In genomic region chr7:28386877-28387276, GRCm38 (mm10) we compare ENCODE assay signal across 8 mouse cellular contexts. TPM values are rescaled to one million over a fixed set of nuclear protein-coding genes. Genes with fewer than 3 reads are reported as not detected.
DNase-seq lines count a peak whose midpoint lies in the region; ATAC-seq and TF ChIP-seq lines count a peak whose summit lies in the region.
"Not testable (repeated sequence)": the region's sequence is repeated elsewhere in the genome, so short reads cannot be mapped to it uniquely, and the experiment has no call there.

No protein-coding gene starts in this region.

- not testable (repeated sequence) for TF ChIP-seq CTCF in CH12.LX (conservative IDR thresholded peaks at IDR 0.05 in 1 of 2, IDR thresholded peaks at IDR 0.05 in 1 of 2; ENCODE audit: low read depth in 2 of 2, low read length in 2 of 2); kidney, postnatal 0 days (IDR thresholded peaks at IDR 0.05; ENCODE audit: low read depth)

- H3K9me3 ChIP-seq in CH12.LX (replicated peaks; ENCODE audit: low read length); kidney, embryonic 14.5 days (ENCODE audit: control insufficient read depth, low read length); kidney, postnatal 0 days (replicated peaks; ENCODE audit: low read length); liver, embryonic 11.5 days (ENCODE audit: control insufficient read depth, low read length); neural tube, embryonic 12.5 days: not testable (repeated sequence)

- not testable (repeated sequence) for DNase-seq in CH12.LX (ENCODE audit: extremely low read depth); kidney, postnatal 0 days (ENCODE audit: low spot score); liver, embryonic 11.5 days (ENCODE audit: low spot score)
- peak; percentile 94 for DNase-seq in heart, adult 11 months
- DNase-seq in splenic B cell, adult 2 months (ENCODE audit: low read depth, low spot score), result peak; percentile 15

- 0 out of 2 replicates have a peak, but pooled peaks have one; percentile 4 for ATAC-seq in erythroid progenitor cell, adult 5-6 weeks (replicated peaks; ENCODE audit: low FRiP score, poor library complexity, severe bottlenecking)
- ATAC-seq in kidney, embryonic 14.5 days (ENCODE audit: low FRiP score, low TSS enrichment), result peak; percentile 14
- ATAC-seq in kidney, postnatal 0 days (replicated peaks; ENCODE audit: low FRiP score, low read depth), result peak; percentile 4; the same call in 1 of the 2 replicates
- ATAC-seq in liver, embryonic 11.5 days (replicated peaks; ENCODE audit: low FRiP score), result 0 out of 2 replicates have a peak, but pooled peaks have one; percentile 2
- ATAC-seq in neural tube, embryonic 12.5 days (ENCODE audit: low FRiP score, low read depth), result 0 out of 2 replicates have a peak, but pooled peaks have one; percentile 17

- not testable (repeated sequence) for TF ChIP-seq POLR2A in CH12.LX (IDR thresholded peaks at IDR 0.05; ENCODE audit: low read depth, low read length)

- not testable (repeated sequence) for TF ChIP-seq RAD21 in CH12.LX (IDR thresholded peaks at IDR 0.05; ENCODE audit: low read depth, low read length)

- peaks cover 35 to 54% of the 10 kb centered on the region in 2 experiments for H3K4me1 ChIP-seq in CH12.LX (ENCODE audit: control insufficient read depth in 1 of 2, insufficient read depth in 2 of 2)
- H3K4me1 ChIP-seq in kidney, embryonic 14.5 days (ENCODE audit: control insufficient read depth, insufficient read depth, low read length), result peaks cover 19% of the 10 kb centered on the region
- peaks cover 19% of the 10 kb centered on the region for H3K4me1 ChIP-seq in kidney, postnatal 0 days (replicated peaks; ENCODE audit: insufficient read depth, low read length)
- peaks cover 23% of the 10 kb centered on the region for H3K4me1 ChIP-seq in liver, embryonic 11.5 days (replicated peaks; ENCODE audit: control insufficient read depth, insufficient read depth, low read length)
- H3K4me1 ChIP-seq in neural tube, embryonic 12.5 days, result peaks cover 19% of the 10 kb centered on the region

- not testable (repeated sequence) for H3K9ac ChIP-seq in CH12.LX (ENCODE audit: insufficient read depth, low read depth); kidney, embryonic 14.5 days (ENCODE audit: low read depth, low read length); kidney, postnatal 0 days (ENCODE audit: low read depth, low read length); liver, embryonic 11.5 days (ENCODE audit: low read depth, low read length); neural tube, embryonic 12.5 days

- H3K79me2 ChIP-seq in CH12.LX (replicated peaks; ENCODE audit: control insufficient read depth, extremely low read depth, insufficient read depth, poor library complexity, severe bottlenecking), result not testable (repeated sequence)

- H3K27me3 ChIP-seq in CH12.LX (replicated peaks); kidney, embryonic 14.5 days (ENCODE audit: control insufficient read depth, insufficient read depth, low read length); kidney, postnatal 0 days (ENCODE audit: insufficient read depth, low read length); liver, embryonic 11.5 days (replicated peaks; ENCODE audit: control insufficient read depth, insufficient read depth, low read length); neural tube, embryonic 12.5 days (replicated peaks); splenic B cell, adult 2 months (ENCODE audit: control insufficient read depth, insufficient read depth, low read length, poor library complexity, severe bottlenecking): not testable (repeated sequence)

- 83% methylated on average over 6 of the region's 6 CpGs for WGBS in kidney, embryonic 14.5 days
- 74% methylated on average over 6 of the region's 6 CpGs for WGBS in kidney, postnatal 0 days
- 78% methylated on average over 6 of the region's 6 CpGs for WGBS in liver, embryonic 11.5 days
- WGBS in neural tube, embryonic 12.5 days, result 87% methylated on average over 6 of the region's 6 CpGs

- H3K4me3 ChIP-seq in CH12.LX (replicated peaks in 1 of 3; ENCODE audit: low read depth in 2 of 3, low read length in 2 of 3, poor library complexity in 1 of 3); kidney, embryonic 14.5 days (ENCODE audit: low read length); kidney, postnatal 0 days (replicated peaks; ENCODE audit: low read depth, low read length); liver, embryonic 11.5 days (ENCODE audit: low read depth, low read length); neural tube, embryonic 12.5 days: not testable (repeated sequence)

- H3K27ac ChIP-seq in CH12.LX (ENCODE audit: insufficient read depth, low read depth), result 0 out of 2 replicates have a peak overlapping the region, but pooled peaks have one; percentile 13
- H3K27ac ChIP-seq in kidney, embryonic 14.5 days (ENCODE audit: low read depth, low read length); kidney, postnatal 0 days; liver, embryonic 11.5 days (ENCODE audit: low read depth, low read length); neural tube, embryonic 12.5 days: not testable (repeated sequence)

- TF ChIP-seq EP300 in CH12.LX (IDR thresholded peaks at IDR 0.05; ENCODE audit: low read length), result not testable (repeated sequence)

- dilution Hi-C loops in CH12.LX (cut with MboI; ENCODE audit: extremely low pct_ligation_motif_present, extremely low pct_unique_long_range_greater_than_20kb, low sequenced_read_pairs), result not testable (repeated sequence)

- not testable (repeated sequence) for H3K4me2 ChIP-seq in CH12.LX (ENCODE audit: insufficient read depth, low read depth, poor library complexity, severe bottlenecking); kidney, embryonic 14.5 days (replicated peaks; ENCODE audit: low read depth, low read length); kidney, postnatal 0 days (ENCODE audit: low read length); liver, embryonic 11.5 days; neural tube, embryonic 12.5 days (replicated peaks)

- in situ Hi-C loops in CH12.LX (cut with MboI; ENCODE audit: low pct_ligation_motif_present, low pct_unique_long_range_greater_than_20kb, low sequenced_read_pairs), result not testable (repeated sequence)

- peaks cover 29 to 50% of the 10 kb centered on the region in 2 experiments for H3K36me3 ChIP-seq in CH12.LX (replicated peaks in 1 of 2; ENCODE audit: control insufficient read depth in 1 of 2, insufficient read depth in 1 of 2, low read length in 1 of 2)
- H3K36me3 ChIP-seq in kidney, embryonic 14.5 days (ENCODE audit: control insufficient read depth, insufficient read depth, low read length), result peaks cover 38% of the 10 kb centered on the region
- H3K36me3 ChIP-seq in kidney, postnatal 0 days (ENCODE audit: insufficient read depth, low read length), result peaks cover 19% of the 10 kb centered on the region; the same call in 1 of the 2 replicates
- H3K36me3 ChIP-seq in liver, embryonic 11.5 days (ENCODE audit: control insufficient read depth, insufficient read depth, low read length), result peaks cover 19% of the 10 kb centered on the region
- H3K36me3 ChIP-seq in neural tube, embryonic 12.5 days, result peaks cover 46% of the 10 kb centered on the region
- H3K36me3 ChIP-seq in splenic B cell, adult 2 months (ENCODE audit: control insufficient read depth, insufficient read depth, low read length, poor library complexity, severe bottlenecking), result not testable (repeated sequence)

RNA-seq across cellular contexts. Expression of gene Med29, which starts 5.6 kb away (rescaled TPM):
- total RNA-seq in CH12.LX (2012; rRNA removed) (23.5 and 27.8 TPM in 2 replicates), CH12.LX (2014; rRNA removed) (19.4 and 19.8 TPM in 2 replicates)
- 25.4 and 26.9 TPM in 2 replicates for polyA plus RNA-seq in CH12.LX (2012; ENCODE audit: insufficient read length, low read depth)
- total RNA-seq in erythroid progenitor cell, adult 5-6 weeks (2015; ENCODE audit: low replicate concordance), result 0.84 and 13.0 TPM in 2 replicates
- total RNA-seq in erythroid progenitor cell, adult 5-6 weeks (2017; ENCODE audit: low replicate concordance), result 2.6 and 4.4 TPM in 2 replicates
- 54.5 and 68.8 TPM in 2 replicates for polyA plus RNA-seq in kidney, embryonic 14.5 days (2014; fragmentation: Nextera tagmentation; extraction: Ambion mirVana)
- polyA plus RNA-seq in kidney, postnatal 0 days (2015; fragmentation: Nextera tagmentation; extraction: Ambion mirVana), result 44.6 and 47.8 TPM in 2 replicates
- 44.7 and 45.7 TPM in 2 replicates for polyA plus RNA-seq in liver, embryonic 11.5 days (2014; fragmentation: Nextera tagmentation; extraction: Ambion mirVana)
- 42.9 and 43.9 TPM in 2 replicates for polyA plus RNA-seq in neural tube, embryonic 12.5 days (2016; fragmentation: Nextera tagmentation; extraction: Ambion mirVana)

RNA-seq across cellular contexts. Expression of gene Paf1, which starts 5.9 kb away (rescaled TPM):
- 45.9 and 71.0 TPM in 2 replicates for total RNA-seq in CH12.LX (2012; rRNA removed)
- total RNA-seq in CH12.LX (2014; rRNA removed), result 42.2 and 57.8 TPM in 2 replicates
- 105 and 151 TPM in 2 replicates for polyA plus RNA-seq in CH12.LX (2012; ENCODE audit: insufficient read length, low read depth)
- total RNA-seq in erythroid progenitor cell, adult 5-6 weeks (2015; ENCODE audit: low replicate concordance), result 21.4 and 56.6 TPM in 2 replicates
- 32.5 and 42.5 TPM in 2 replicates for total RNA-seq in erythroid progenitor cell, adult 5-6 weeks (2017; ENCODE audit: low replicate concordance)
- 68.4 and 82.1 TPM in 2 replicates for polyA plus RNA-seq in kidney, embryonic 14.5 days (2014; fragmentation: Nextera tagmentation; extraction: Ambion mirVana)
- 60.2 and 70.3 TPM in 2 replicates for polyA plus RNA-seq in kidney, postnatal 0 days (2015; fragmentation: Nextera tagmentation; extraction: Ambion mirVana)
- polyA plus RNA-seq in liver, embryonic 11.5 days (2014; fragmentation: Nextera tagmentation; extraction: Ambion mirVana), result 56.1 and 58.6 TPM in 2 replicates
- 85.3 and 87.8 TPM in 2 replicates for polyA plus RNA-seq in neural tube, embryonic 12.5 days (2016; fragmentation: Nextera tagmentation; extraction: Ambion mirVana)

RNA-seq across cellular contexts. Expression of gene Zfp36, which starts 6.8 kb away (rescaled TPM):
- 2.8 and 3.5 TPM in 2 replicates for total RNA-seq in CH12.LX (2012; rRNA removed)
- 1.1 and 1.9 TPM in 2 replicates for total RNA-seq in CH12.LX (2014; rRNA removed)
- 8.9 and 9.9 TPM in 2 replicates for polyA plus RNA-seq in CH12.LX (2012; ENCODE audit: insufficient read length, low read depth)
- 39.8 and 50.5 TPM in 2 replicates for total RNA-seq in erythroid progenitor cell, adult 5-6 weeks (2015; ENCODE audit: low replicate concordance)
- 3.9 and 6.4 TPM in 2 replicates for total RNA-seq in erythroid progenitor cell, adult 5-6 weeks (2017; ENCODE audit: low replicate concordance)
- polyA plus RNA-seq in kidney, embryonic 14.5 days (2014; fragmentation: Nextera tagmentation; extraction: Ambion mirVana), result 8.3 and 10.7 TPM in 2 replicates
- 18.6 and 19.6 TPM in 2 replicates for polyA plus RNA-seq in kidney, postnatal 0 days (2015; fragmentation: Nextera tagmentation; extraction: Ambion mirVana)
- polyA plus RNA-seq in liver, embryonic 11.5 days (2014; fragmentation: Nextera tagmentation; extraction: Ambion mirVana), result 9.9 and 10.2 TPM in 2 replicates
- polyA plus RNA-seq in neural tube, embryonic 12.5 days (2016; fragmentation: Nextera tagmentation; extraction: Ambion mirVana), result 5.6 and 6.5 TPM in 2 replicates

RNA-seq across cellular contexts. Expression of gene Plekhg2, which starts 14.5 kb away (rescaled TPM):
- total RNA-seq in CH12.LX (2012; rRNA removed) (3.3 and 4.7 TPM in 2 replicates), CH12.LX (2014; rRNA removed) (0.39 and 0.43 TPM in 2 replicates)
- 5.2 and 5.5 TPM in 2 replicates for polyA plus RNA-seq in CH12.LX (2012; ENCODE audit: insufficient read length, low read depth)
- 2.1 and 5.8 TPM in 2 replicates for total RNA-seq in erythroid progenitor cell, adult 5-6 weeks (2015; ENCODE audit: low replicate concordance)
- 1.0 and 3.1 TPM in 2 replicates for total RNA-seq in erythroid progenitor cell, adult 5-6 weeks (2017; ENCODE audit: low replicate concordance)
- 52.4 and 70.8 TPM in 2 replicates for polyA plus RNA-seq in kidney, embryonic 14.5 days (2014; fragmentation: Nextera tagmentation; extraction: Ambion mirVana)
- 29.9 and 33.3 TPM in 2 replicates for polyA plus RNA-seq in kidney, postnatal 0 days (2015; fragmentation: Nextera tagmentation; extraction: Ambion mirVana)
- polyA plus RNA-seq in liver, embryonic 11.5 days (2014; fragmentation: Nextera tagmentation; extraction: Ambion mirVana), result 29.2 and 34.4 TPM in 2 replicates
- polyA plus RNA-seq in neural tube, embryonic 12.5 days (2016; fragmentation: Nextera tagmentation; extraction: Ambion mirVana), result 58.9 and 63.3 TPM in 2 replicates

RNA-seq across cellular contexts. Expression of gene Rps16, which starts 36.4 kb away (rescaled TPM):
- total RNA-seq in CH12.LX (2012; rRNA removed) (1,915 and 2,040 TPM in 2 replicates), CH12.LX (2014; rRNA removed) (42.7 and 66.7 TPM in 2 replicates)
- 1,205 and 1,254 TPM in 2 replicates for polyA plus RNA-seq in CH12.LX (2012; ENCODE audit: insufficient read length, low read depth)
- 892 and 1,114 TPM in 2 replicates for total RNA-seq in erythroid progenitor cell, adult 5-6 weeks (2015; ENCODE audit: low replicate concordance)
- total RNA-seq in erythroid progenitor cell, adult 5-6 weeks (2017; ENCODE audit: low replicate concordance), result 132 and 239 TPM in 2 replicates
- polyA plus RNA-seq in kidney, embryonic 14.5 days (2014; fragmentation: Nextera tagmentation; extraction: Ambion mirVana), result 1,287 and 1,567 TPM in 2 replicates
- 1,088 and 1,198 TPM in 2 replicates for polyA plus RNA-seq in kidney, postnatal 0 days (2015; fragmentation: Nextera tagmentation; extraction: Ambion mirVana)
- polyA plus RNA-seq in liver, embryonic 11.5 days (2014; fragmentation: Nextera tagmentation; extraction: Ambion mirVana), result 1,377 and 1,547 TPM in 2 replicates
- 540 and 574 TPM in 2 replicates for polyA plus RNA-seq in neural tube, embryonic 12.5 days (2016; fragmentation: Nextera tagmentation; extraction: Ambion mirVana)
